Mouse (Mus musculus): ENCODE measurements around the gene Tmem135.
"Not testable (repeated sequence)": the region's sequence is repeated elsewhere in the genome, so short reads cannot be mapped to it uniquely, and the experiment has no call there.

Gene Tmem135

DNA sequence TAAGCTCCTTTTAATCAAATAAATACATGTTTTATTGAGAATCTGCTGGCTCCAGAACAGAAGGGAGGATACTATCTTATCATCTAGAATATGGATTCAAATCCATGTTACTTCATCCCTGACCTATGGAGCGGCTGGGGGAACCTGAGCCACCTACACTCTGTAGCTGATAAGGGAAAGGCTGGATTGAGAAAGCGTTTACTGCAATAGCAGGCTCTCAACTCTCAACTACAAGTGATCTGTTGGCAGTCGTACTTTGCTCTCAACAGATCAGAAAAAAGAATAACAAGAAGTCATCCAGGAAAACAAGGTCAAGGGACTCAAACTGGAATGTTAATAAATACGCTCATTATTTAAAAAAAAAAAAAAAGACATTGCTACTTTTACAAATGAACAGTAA is 77.3 kb downstream of the Tmem135 start:
- no peak for DNase-seq (ENCODE audit: low spot score in 2 of 2)

DNA sequence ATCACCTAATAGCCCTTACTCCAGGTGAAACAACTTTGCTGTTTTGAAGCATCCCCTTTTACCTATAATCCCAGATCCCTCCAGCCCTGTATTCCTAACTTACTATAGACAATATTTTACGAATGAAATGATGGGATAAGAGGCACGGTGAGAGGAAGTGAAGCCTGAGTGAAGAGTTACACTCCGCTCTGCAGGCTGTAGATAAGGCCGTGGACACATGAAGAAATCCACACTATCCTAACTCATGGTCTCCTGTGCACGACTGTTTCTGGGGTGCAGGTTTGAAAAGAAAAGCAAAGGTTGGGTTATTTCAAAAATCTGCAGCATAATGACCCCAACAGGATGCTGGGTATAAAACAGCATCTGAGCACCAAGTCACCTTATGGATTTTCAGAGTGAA is 77.8 kb downstream of the Tmem135 start:
- no peak for DNase-seq (ENCODE audit: low spot score in 2 of 2)

DNA sequence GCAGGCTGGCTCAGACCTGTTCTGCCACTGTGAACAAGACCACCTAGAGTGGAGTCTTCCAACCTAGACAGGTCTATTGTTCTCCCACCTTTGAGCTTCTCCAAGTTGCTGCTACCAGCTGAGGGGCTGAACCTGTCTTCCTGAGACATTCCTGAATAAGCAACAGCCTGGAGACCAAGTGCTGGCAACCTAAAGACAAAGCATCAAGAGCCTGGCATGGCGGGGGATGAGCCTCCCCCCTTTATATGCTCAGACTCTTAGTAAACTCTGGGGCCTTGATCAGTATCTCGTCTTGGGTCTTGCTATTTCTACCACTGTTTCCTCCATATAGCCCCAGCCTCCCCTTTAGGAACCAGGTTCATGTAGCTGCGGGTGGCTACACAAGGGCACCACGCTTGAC is 81.3 kb downstream of the Tmem135 start:
- DNase-seq (ENCODE audit: low spot score in 2 of 2), result not testable (repeated sequence)

DNA sequence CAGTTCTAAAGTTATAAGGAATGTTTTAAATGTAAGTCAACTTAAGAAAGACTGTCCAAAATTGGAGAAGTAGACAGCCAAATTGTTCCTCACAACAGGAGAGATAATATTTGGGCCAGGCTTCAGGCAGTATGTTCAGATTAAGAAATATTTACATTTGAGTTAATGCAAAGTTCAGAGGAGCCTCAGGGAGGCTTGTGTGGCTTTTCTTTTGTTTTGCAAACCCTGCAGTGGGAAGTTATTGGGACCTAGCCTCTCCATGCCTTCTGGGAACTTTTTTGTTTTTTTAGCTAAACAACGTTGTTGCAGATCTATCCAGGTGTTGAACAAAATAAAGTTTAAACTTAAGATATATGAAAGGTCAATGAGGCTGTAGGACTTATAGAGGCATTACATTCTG is 84.7 kb downstream of the Tmem135 start:
- DNase-seq (ENCODE audit: low spot score in 2 of 2), result no peak

DNA sequence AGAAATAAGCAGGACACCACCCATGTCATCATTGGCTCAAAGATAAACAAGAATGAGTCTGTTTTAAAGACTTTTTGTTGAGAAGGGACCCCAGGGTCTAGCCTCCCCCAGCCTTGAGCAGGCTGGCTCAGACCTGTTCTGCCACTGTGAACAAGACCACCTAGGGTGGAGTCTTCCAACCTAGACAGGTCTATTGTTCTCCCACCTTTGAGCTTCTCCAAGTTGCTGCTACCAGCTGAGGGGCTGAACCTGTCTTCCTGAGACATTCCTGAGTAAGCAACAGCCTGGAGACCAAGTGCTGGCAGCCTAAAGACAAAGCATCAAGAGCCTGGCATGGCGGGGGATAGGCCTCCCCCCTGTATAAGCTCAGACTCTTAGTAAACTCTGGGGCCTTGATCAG is 86.9 kb downstream of the Tmem135 start:
- not testable (repeated sequence) for DNase-seq (ENCODE audit: low spot score in 2 of 2)

DNA sequence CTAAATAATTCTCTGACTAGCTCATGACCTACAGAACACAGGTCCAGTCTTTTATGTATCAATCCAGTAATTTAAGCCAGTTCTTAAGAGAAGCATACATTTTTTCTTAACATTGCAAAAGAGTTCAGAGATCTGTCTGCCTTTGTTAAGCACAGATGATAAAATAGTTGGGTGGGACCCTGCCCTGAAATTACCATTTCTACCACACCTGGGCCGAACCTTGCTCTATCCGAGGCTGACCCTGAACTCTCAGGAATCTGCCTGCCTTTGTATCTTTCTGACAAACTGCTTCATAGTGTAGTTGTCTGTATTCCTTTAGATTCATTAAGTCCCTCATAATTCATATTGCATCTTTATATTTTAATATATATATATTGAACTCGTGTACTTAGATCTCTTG is 87.9 kb downstream of the Tmem135 start:
- no peak for DNase-seq (ENCODE audit: low spot score in 2 of 2)

DNA sequence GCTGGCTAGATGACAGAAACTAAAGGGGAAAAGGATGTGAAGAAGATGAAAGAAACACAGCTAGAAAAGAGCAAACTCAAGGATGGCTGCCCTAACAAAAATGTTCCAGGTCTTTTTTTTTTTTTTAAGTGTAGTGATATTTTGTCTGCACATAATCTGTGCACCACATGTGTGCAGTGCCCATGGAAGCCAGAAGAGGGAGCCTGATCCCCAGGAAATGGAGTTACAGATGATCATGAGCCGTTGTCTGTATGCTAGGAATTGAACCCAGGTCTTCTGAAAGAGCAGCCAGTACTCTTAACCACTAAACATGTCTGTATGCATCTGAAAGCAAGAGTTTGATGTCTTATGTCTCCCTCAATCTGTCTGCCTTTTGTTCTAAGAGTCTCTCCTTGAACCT is 92.5 kb downstream of the Tmem135 start:
- DNase-seq (ENCODE audit: low spot score in 2 of 2), result no peak

DNA sequence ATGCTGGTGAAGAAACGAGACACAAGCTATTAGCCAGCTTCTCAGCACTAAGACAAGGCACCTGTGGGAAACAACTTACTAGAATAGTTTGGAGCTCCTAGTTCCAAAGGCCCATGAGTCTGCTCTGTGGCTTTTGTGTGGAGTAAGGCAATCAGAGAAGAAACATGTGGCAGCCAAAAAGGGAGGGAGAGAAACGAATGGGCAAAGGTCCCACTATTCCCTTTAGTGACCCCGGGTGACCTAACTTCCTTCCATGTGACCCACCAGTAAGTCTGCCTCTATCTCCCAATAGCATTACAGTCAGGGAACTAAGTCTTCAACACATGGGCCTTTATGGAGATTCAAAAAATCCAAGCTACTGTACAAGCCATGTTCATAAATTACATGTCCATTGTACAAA is 95.1 kb downstream of the Tmem135 start:
- no peak for DNase-seq (ENCODE audit: low spot score in 2 of 2)

DNA sequence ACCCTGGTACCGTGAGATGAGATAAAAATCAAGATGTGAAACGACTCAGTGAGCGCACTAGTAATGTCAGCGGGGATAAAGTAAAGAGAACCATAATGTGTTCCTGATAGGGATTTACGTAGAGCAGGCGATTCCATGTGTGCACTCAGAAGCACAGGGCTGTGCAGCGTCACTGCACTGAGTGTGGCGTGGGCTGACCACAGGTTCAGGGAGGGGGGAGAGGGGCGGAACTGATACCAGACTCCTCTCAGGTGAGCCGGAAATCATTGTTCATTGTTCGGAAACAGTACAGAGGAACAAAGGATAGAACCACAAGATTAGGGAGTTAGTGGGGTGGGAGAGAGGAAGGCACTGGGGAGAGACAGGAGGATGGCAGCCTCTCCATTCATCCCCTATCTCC is 95.8 kb downstream of the Tmem135 start:
- DNase-seq (ENCODE audit: low spot score in 2 of 2), result no peak

DNA sequence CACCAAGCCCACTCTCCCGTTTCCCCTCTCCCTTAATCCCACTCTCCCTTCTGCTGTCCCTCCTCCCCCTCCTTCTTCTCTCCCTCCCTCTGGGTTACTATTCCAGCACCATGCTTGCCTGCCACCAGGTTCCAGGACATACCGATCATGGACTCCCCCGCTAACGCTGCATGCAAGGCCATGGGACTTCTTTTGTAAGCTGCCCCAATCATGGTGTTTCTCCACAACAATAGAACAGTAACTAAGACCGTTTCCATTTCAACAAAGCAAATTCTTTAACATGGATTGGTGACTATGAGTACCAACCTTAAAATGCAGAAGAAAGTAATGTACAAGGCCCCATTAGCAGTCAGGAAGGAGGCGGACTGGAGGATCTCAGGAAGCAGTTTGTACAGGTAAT is 97.2 kb downstream of the Tmem135 start:
- no peak for DNase-seq (ENCODE audit: low spot score in 2 of 2)

DNA sequence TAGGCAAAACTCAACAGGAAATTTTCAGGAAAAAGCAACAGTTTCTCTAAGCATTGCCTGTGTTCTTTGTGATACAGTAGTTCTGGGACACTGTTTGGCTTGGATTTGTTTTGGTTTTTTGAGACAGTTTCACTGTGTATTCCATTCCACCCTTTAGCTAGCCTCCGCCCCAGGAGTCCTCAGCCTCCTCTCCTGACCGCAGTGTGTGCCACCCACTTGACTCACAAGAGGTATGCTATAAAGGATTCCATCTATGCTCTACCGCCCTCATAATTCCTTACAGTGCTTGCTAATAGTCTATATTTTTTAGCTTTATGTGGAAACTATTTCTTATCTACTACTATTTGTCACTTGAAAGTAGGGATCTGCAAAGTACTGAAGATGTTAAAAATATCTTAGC is 99.1 kb downstream of the Tmem135 start:
- DNase-seq (ENCODE audit: low spot score in 2 of 2), result no peak

DNA sequence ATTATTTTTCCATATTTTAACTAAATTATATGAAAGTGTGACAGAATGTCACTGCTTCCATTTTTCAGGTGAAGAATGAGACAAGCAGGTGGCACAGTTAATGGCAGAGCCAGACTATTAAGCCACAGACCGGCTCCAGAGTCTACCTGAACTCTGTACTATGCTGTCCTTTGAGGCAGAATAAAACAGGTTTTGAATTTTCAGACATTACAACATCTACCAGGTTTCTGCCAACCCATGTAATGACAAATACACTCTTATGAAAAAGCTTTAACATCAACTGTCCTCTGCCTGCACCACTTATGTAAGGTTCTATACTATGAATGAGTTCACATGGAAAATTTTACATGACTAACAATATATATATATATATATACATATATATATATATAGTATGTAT is 100.3 kb downstream of the Tmem135 start:
- no peak for DNase-seq (ENCODE audit: low spot score in 2 of 2)

DNA sequence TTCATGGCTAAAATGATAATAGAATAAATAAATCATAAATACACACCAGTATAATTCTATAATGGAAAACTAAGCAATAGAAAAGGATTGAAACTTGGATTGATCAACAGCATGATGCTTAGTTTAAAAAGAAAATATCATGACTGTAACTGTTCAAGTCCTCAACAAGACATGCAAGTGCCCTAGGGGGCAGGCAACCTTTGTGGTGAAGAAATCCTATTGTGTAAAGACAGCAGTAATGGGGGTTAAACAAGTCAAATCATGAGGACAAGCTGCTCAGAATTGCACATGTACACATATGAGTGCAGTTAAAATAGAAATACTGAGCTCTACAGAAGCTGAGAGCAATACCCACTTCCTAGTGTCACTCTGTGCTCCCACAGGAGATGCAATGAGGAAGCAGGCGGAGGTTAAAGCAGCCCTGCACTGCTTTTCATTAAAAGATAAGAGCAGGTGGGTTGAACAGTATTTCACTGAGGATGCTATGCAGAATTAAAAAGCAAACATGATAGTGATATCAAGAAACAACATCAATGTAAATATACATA is 105.0 kb downstream of the Tmem135 start:
- no peak for DNase-seq (ENCODE audit: low spot score in 2 of 2)

DNA sequence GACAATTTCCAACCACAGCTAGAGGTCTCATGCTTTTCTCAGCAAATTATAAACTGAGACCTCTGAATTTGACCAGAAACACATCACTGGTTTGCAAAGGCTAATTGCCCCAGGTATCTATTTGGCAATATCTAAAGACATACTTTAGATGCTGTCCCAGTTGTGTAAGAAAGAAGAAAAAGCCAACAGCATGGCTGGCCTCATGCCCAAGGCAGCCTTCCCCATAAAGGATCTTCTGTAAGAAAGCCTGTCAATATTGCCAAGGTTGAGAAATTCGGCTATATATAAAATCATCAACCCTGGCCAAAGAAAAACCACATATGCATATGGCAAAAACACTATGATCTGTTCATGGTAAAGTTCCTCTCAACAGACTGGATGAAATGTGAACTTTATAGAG is 107.1 kb downstream of the Tmem135 start:
- no peak for DNase-seq (ENCODE audit: low spot score in 2 of 2)

DNA sequence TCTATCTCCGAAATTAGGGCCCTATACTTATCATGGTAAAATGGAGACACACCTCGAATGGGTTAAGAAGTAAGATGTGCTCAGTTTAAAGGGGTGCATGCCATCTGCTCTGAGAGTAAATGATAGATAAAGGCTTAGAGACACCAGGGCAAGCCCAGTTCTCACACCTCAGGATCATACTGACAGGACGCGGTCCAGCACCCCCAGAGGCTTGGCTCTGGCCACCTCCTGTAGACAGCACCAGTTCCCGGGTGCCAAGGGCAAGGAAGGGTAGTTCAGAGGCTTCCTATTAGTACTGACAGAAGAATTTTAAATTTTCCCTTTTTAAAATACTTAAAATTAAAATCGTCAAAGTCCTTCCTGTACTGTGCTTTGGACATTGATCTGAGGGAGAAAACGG is 121.4 kb downstream of the Tmem135 start:
- DNase-seq (ENCODE audit: low spot score in 2 of 2), result no peak

DNA sequence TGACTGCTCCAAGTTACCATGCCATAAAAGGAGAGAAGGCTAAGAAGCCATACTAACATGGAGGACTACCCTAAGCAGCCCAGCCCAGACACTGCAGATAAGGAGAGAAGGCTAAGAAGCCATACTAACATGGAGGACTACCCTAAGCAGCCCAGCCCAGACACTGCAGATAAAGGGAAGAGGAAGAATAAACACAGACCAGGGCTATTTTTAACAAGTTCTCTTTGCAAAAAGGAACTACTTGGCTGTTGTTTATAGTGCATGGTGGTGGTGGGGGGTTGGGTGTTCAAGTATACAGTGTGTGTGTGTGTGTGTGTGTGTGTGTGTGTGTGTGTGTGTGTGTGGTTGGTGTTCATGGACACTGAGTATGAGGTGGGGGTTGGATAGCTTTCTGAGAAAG is 133.6 kb downstream of the Tmem135 start:
- DNase-seq (ENCODE audit: low spot score in 2 of 2), result not testable (repeated sequence)

DNA sequence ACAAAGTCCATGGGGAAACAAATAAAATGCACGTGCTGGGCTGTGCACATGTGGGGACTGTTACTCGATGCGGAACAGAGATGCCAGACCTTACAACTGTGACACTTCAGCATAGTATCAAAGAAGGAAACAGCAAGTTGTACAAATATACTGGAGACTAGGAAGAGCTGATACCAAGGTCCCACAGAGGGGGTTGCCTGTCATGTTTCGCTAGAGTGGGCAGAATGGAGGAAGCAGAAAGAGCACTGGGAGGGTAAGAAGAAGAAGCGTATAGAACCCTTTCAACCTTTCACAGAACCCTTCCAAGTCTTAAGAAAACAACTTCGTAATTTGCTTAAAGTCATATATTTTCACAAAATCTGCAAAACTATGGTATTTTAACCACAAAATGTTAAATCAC is 134.2 kb downstream of the Tmem135 start:
- DNase-seq (ENCODE audit: low spot score in 2 of 2), result no peak

DNA sequence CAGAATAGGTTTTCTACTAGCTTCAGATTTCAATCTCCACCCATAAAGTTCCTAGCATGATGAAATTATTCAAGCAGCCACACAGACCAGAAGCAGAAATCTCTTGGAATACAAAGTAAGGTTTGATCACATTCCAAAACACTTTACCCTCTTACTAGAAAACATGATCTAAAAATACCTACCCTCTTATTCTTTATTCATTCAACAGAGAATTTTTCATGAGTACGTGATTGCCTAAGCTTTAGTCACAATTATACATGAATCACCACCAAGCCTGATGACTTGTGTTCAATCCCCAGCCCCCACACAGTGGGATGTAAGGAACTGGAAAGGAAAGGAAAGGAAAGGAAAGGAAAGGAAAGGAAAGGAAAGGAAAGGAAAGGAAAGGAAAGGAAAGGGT is 136.5 kb downstream of the Tmem135 start:
- peak in 1 of 2 experiments; percentile 39 for DNase-seq (ENCODE audit: low spot score in 2 of 2)

DNA sequence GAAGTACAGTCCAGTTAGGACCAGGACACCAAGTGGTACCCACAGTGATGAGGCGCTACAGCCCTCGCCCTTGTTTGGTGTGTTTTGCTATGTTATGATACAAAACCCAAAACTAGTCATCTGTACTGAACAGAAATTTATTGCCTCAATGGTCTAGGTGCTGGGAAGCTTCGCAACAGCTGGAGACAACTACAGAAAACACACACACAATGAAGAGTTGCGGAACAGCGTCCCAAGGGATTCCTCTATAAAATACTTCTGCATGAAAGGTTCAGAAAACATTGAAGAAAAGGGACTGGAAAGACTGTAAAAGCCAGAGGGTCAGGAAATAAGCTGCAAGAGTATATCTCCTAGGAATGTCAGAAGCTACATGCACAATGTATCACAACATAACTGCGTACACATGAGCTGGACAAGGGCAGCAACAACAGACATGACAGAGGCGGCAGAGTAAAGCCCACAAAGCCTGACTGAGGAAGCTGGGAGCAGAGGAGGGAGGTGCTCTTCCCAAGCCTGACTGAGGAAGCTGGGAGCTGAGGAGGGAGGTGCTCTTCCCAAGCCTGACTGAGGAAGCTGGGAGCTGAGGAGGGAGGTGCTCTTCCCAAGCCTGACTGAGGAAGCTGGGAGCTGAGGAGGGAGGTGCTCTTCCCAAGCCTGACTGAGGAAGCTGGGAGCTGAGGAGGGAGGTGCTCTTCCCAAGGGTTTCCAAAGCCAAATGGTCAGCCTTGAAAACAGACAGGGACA is 137.8 kb downstream of the Tmem135 start:
- DNase-seq (ENCODE audit: low spot score in 2 of 2), result no peak

DNA sequence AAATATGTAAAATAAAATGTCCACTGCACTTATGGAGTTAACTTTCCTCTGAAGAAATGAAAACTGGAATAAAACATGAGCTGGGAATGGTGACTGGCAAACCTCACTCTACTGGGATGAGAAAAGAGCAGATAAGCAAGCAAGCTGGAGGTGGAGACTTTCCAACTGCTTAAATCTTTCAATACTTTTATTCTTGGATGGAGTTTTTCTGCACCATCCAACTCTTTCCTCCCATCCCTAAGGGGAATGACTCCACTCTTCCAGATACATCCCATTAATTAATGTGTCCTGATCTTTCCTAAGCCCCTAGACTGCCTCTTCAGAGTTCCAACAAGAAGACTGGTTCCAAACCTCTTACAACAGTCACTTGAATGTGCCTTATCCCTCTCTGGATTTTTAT is 143.1 kb downstream of the Tmem135 start:
- DNase-seq (ENCODE audit: low spot score in 2 of 2), result no peak

DNA sequence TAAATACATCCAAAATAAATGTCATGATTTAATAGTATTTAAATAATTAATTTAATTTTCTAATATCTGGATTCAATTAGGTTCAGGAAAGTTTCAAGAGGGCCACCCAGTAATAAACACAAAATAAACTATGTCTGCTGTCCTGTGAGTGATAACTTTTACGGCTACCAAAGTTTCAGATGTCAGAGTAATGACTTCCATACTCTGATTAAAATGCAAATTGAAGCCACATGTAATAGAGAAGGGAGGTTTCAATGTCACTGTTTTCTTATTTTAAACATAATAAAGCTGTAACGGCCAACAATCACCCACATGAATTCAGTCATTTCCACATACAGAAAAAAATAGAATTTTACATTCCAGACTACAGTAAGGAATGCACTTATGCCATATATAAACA is 145.2 kb downstream of the Tmem135 start:
- DNase-seq (ENCODE audit: low spot score in 2 of 2), result no peak

DNA sequence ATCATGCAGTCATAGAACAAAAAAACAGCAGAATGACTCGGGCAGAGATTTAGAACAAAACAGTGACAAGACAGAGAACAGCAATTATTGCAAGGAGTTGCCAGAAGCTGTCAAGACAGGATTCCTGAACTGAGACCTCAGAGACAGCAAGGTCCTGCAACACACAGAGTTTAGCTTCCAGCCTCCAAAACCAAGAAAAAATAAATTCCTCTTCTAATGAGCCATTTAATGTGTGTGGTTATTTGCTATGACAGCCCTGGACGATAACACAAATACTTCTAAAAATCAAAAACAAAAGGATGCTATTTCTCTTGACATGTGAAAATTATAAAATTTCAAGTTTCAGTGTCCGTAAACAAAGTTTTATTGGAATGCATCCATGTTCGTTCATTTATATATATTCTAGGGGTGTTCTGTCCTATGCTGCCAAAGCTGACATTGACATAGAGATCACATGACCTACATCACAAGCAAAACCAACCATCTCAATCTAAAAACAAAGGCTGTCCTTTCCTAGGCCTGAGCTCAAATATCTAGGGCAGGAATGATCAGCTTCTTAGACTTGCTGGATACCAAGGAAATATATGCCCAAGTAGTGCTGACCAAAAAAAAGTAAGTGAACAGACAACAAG is 146.0 kb downstream of the Tmem135 start:
- no peak for DNase-seq (ENCODE audit: low spot score in 2 of 2)

DNA sequence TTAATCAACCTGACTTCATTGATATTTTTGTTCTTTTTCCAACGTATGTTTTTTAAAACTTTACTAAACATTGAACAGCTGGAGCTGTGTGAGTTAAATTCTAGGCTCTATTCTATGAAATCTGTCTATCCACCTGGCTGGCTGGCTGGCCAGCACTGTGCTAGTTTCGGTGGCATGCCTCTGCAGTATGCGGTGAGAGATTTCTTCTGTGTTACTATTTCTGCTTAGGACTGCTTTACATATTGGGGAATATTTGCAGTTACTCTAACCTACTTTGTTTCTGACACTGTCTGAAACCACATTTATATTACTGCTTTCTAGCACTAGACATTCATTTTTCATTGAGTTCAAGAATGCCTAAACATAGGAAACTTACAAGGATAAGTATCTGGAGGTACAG is 150.2 kb downstream of the Tmem135 start:
- peak in 1 of 2 experiments; percentile 8 for DNase-seq (ENCODE audit: low spot score in 2 of 2)

Measured in right cerebral cortex, adult 2 months (tissue).